Mouse (Mus musculus): ENCODE data around the gene Gm20865.
"Not testable (repeated sequence)": the region's sequence is repeated elsewhere in the genome, so short reads cannot be mapped to it uniquely, and the experiment has no call there.

Gene Gm20865

DNA sequence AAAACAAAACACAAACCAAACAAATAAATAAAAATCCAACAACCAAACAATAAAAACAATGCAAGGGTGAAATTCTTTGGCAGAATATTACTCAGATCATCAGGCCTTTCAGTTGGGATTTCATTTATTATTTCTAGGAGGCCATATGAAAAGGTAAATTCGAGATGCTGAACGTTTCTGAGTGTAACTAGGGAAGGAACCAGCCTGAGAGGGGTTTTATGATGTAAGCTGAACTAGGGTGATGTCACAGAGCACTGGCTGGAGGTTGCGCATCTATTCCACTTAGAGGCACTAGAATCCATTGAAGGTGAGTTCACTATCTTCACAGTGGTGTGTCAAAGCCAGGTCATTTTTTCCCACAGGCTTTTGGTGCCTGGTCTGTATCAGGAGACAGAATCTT, at the start of gene Gm20865:
Gm20865 (plus strand) TSS at position 301 of the 400 bp plus-strand sequence.
- DNase-seq (ENCODE audit: low spot score), result not testable (repeated sequence)

Measured in lung, postnatal 25 days (tissue).